Mouse (Mus musculus) heart, embryonic 10.5 days (tissue): ENCODE data around the gene Pttg1ip. TPM values are rescaled to one million over a fixed set of nuclear protein-coding genes. Genes with fewer than 3 reads are reported as not detected.

Source experiments
- DNase-seq: peaks from one replicate; pipeline ENCODE4 v3.0.0-alpha.2; 2017; ENCODE audit warnings: low spot score
- H3K27ac ChIP-seq: fragments of 300-500 bp; sonication (generic); 2 replicates; pipeline ENCODE4 v1.5.1; 2016; ENCODE audit warnings: mild to moderate bottlenecking
- H3K27me3 ChIP-seq: fragments of 300-500 bp; sonication (generic); 2 replicates; pipeline ENCODE4 v1.6.1; 2016; ENCODE audit warnings: mild to moderate bottlenecking; ENCODE audit not compliant: poor library complexity, insufficient read depth, severe bottlenecking
- H3K36me3 ChIP-seq: fragments of 300-500 bp; sonication (generic); 2 replicates; pipeline ENCODE4 v1.6.1; 2016; ENCODE audit warnings: mild to moderate bottlenecking, moderate library complexity
- H3K4me1 ChIP-seq: fragments of 300-500 bp; sonication (generic); 2 replicates; pipeline ENCODE4 v1.6.1; 2016; ENCODE audit warnings: mild to moderate bottlenecking
- H3K4me3 ChIP-seq: fragments of 300-500 bp; sonication (generic); 2 replicates; pipeline ENCODE4 v1.5.1; 2016; ENCODE audit warnings: mild to moderate bottlenecking, moderate library complexity
- H3K9me3 ChIP-seq: fragments of 300-500 bp; sonication (generic); 2 replicates; pipeline ENCODE4 v1.6.1; 2016; ENCODE audit warnings: mild to moderate bottlenecking, moderate library complexity
- WGBS: fragments of 180-500 bp; shearing (Covaris S2); methylation state at CpG from one replicate; pipeline ENCODE4 v1.1.7; 2016; 5-methylcytosine and 5-hydroxymethylcytosine counted together
- polyA plus RNA-seq: library from polyadenylated mRNA; unstranded; fragments of >200 nt; fragmentation: Nextera tagmentation; extraction: Ambion mirVana; gene quantifications from 2 replicates; pipeline ENCODE4 v1.2.1, GENCODE M21; 2016

Gene Pttg1ip
- polyA plus RNA-seq, 1 experiment from 2014 or later = 94.9 TPM

- H3K27me3 ChIP-seq = no peaks in the 10 kb centered on the region
- peaks cover 6% of the 10 kb centered on the region; the same call in 1 of the 2 replicates for H3K4me1 ChIP-seq
- H3K36me3 ChIP-seq = peaks cover 67% of the 10 kb centered on the region
- no peak for DNase-seq
- no peak overlapping the region for H3K4me3 ChIP-seq
- no peaks in the 10 kb centered on the region for H3K9me3 ChIP-seq
- 93% methylated on average over 7 of the region's 7 CpGs for WGBS
- no peak overlapping the region for H3K27ac ChIP-seq
These were observed 35.4 kb downstream of the Pttg1ip start for GRCm38 (mm10) chr10:77616926-77617325.

- H3K36me3 ChIP-seq = peaks cover 28% of the 10 kb centered on the region
- DNase-seq = no peak
These were observed 40.0 kb downstream of the Pttg1ip start for GRCm38 (mm10) chr10:77621546-77621945.

GRCm38 (mm10) chr10:77622055-77622988 is 40.8 kb downstream of the Pttg1ip start, which contains the start of gene Ube2g2:
Gene Ube2g2, plus strand, starts transcription at chr10:77622275.
- whole genome bisulfite sequencing = under 1% methylated on average over 96 of the region's 96 CpGs
- H3K4me3 ChIP-seq = peak within 1 kb of the TSS; percentile 99

More at GRCm38 (mm10) chr10:77621546-77621945, 40.0 kb downstream of the Pttg1ip start:
- WGBS = 75% methylated on average over 8 of the region's 8 CpGs
- Histone ChIP-seq H3K27ac (peak overlapping the region; percentile 97), H3K9me3 (no peaks in the 10 kb centered on the region), H3K4me3 (peak overlapping the region; percentile 99), H3K4me1 (peaks cover 29% of the 10 kb centered on the region), H3K27me3 (no peaks in the 10 kb centered on the region)

GRCm38 (mm10) chr10:77623069-77623492 is 41.6 kb downstream of the Pttg1ip start:
- Histone ChIP-seq H3K27ac (peak overlapping the region; percentile 97), H3K36me3 (peaks cover 12% of the 10 kb centered on the region), H3K9me3 (no peaks in the 10 kb centered on the region), H3K27me3 (no peaks in the 10 kb centered on the region), H3K4me3 (peak overlapping the region; percentile 99), H3K4me1 (peaks cover 33% of the 10 kb centered on the region)
- WGBS = 17% methylated on average over 8 of the region's 8 CpGs
- no peak for DNase-seq

More at GRCm38 (mm10) chr10:77622055-77622988, 40.8 kb downstream of the Pttg1ip start, which contains the start of gene Ube2g2:
- Histone ChIP-seq H3K27ac (peak within 1 kb of the TSS; percentile 97), H3K36me3 (peaks cover 20% of the 10 kb centered on the region), H3K27me3 (no peaks in the 10 kb centered on the region), H3K9me3 (no peaks in the 10 kb centered on the region), H3K4me1 (peaks cover 31% of the 10 kb centered on the region)
- peak; percentile 93 for DNase-seq

GRCm38 (mm10) chr10:77623639-77624400 is 42.3 kb downstream of the Pttg1ip start:
- Histone ChIP-seq H3K27ac (0 out of 2 replicates have a peak overlapping the region, but pooled peaks have one; percentile 97), H3K9me3 (no peaks in the 10 kb centered on the region), H3K36me3 (peaks cover 11% of the 10 kb centered on the region), H3K4me3 (peak overlapping the region; percentile 99), H3K27me3 (no peaks in the 10 kb centered on the region), H3K4me1 (peaks cover 37% of the 10 kb centered on the region)
- 88% methylated on average over 10 of the region's 10 CpGs for WGBS
- DNase-seq = no peak

GRCm38 (mm10) chr10:77624570-77624995 is 43.1 kb downstream of the Pttg1ip start:
- Histone ChIP-seq H3K36me3 (peaks cover 11% of the 10 kb centered on the region), H3K9me3 (no peaks in the 10 kb centered on the region), H3K4me1 (peaks cover 37% of the 10 kb centered on the region), H3K4me3 (no peak overlapping the region; the same call in 1 of the 2 replicates), H3K27ac (no peak overlapping the region), H3K27me3 (no peaks in the 10 kb centered on the region)
- WGBS = 64% methylated on average over 7 of the region's 7 CpGs
- DNase-seq = no peak

GRCm38 (mm10) chr10:77626036-77626435 is 44.5 kb downstream of the Pttg1ip start:
- Histone ChIP-seq H3K4me3 (no peak overlapping the region), H3K27me3 (no peaks in the 10 kb centered on the region), H3K27ac (no peak overlapping the region), H3K36me3 (peaks cover 8% of the 10 kb centered on the region), H3K4me1 (peaks cover 37% of the 10 kb centered on the region), H3K9me3 (no peaks in the 10 kb centered on the region)
- 89% methylated on average over 7 of the region's 7 CpGs for WGBS
- DNase-seq = no peak

GRCm38 (mm10) chr10:77626591-77626990 is 45.1 kb downstream of the Pttg1ip start:
- no peak for DNase-seq
- no peaks in the 10 kb centered on the region for H3K27me3 ChIP-seq
- 79% methylated on average over 7 of the region's 7 CpGs for WGBS
- H3K4me1 ChIP-seq = peaks cover 37% of the 10 kb centered on the region
- H3K36me3 ChIP-seq = peaks cover 13% of the 10 kb centered on the region
- H3K4me3 ChIP-seq = no peak overlapping the region
- H3K9me3 ChIP-seq = no peaks in the 10 kb centered on the region
- no peak overlapping the region for H3K27ac ChIP-seq

GRCm38 (mm10) chr10:77627497-77627896 is 46.0 kb downstream of the Pttg1ip start:
- peaks cover 20% of the 10 kb centered on the region for H3K36me3 ChIP-seq
- no peaks in the 10 kb centered on the region for H3K27me3 ChIP-seq
- H3K4me3 ChIP-seq = no peak overlapping the region
- H3K4me1 ChIP-seq = peaks cover 37% of the 10 kb centered on the region
- DNase-seq = peak; percentile 84
- no peaks in the 10 kb centered on the region for H3K9me3 ChIP-seq
- H3K27ac ChIP-seq = no peak overlapping the region
- WGBS = 39% methylated on average over 2 of the region's 2 CpGs

- H3K36me3 ChIP-seq = peaks cover 35% of the 10 kb centered on the region
- 90% methylated on average over 3 of the region's 3 CpGs for WGBS
- no peak for DNase-seq
- H3K27ac ChIP-seq = no peak overlapping the region
- no peak overlapping the region for H3K4me3 ChIP-seq
- H3K4me1 ChIP-seq = peaks cover 29% of the 10 kb centered on the region
- no peaks in the 10 kb centered on the region for H3K9me3 ChIP-seq
- H3K27me3 ChIP-seq = no peaks in the 10 kb centered on the region
These were observed 47.6 kb downstream of the Pttg1ip start for GRCm38 (mm10) chr10:77629163-77629562.

GRCm38 (mm10) chr10:77629970-77630369 is 48.5 kb downstream of the Pttg1ip start:
- peaks cover 40% of the 10 kb centered on the region for H3K36me3 ChIP-seq
- no peak overlapping the region for H3K4me3 ChIP-seq
- DNase-seq = no peak
- peaks cover 28% of the 10 kb centered on the region for H3K4me1 ChIP-seq
- no peaks in the 10 kb centered on the region for H3K9me3 ChIP-seq
- H3K27me3 ChIP-seq = no peaks in the 10 kb centered on the region
- H3K27ac ChIP-seq = no peak overlapping the region
- 88% methylated on average over 1 of the region's 1 CpGs for WGBS

- Histone ChIP-seq H3K9me3 (no peaks in the 10 kb centered on the region), H3K4me3 (no peak overlapping the region), H3K27me3 (no peaks in the 10 kb centered on the region), H3K36me3 (peaks cover 38% of the 10 kb centered on the region), H3K27ac (peak overlapping the region; percentile 30; the same call in 1 of the 2 replicates), H3K4me1 (peaks cover 43% of the 10 kb centered on the region)
- DNase-seq = no peak
- 90% methylated on average over 6 of the region's 6 CpGs for WGBS
These were observed 52.5 kb downstream of the Pttg1ip start for GRCm38 (mm10) chr10:77634016-77634415.
